Mouse (Mus musculus): ENCODE data around the gene Smap2.

GRCm38 (mm10) chr4:121031440-121031839 is 14.4 kb upstream of the Smap2 start:
- TF ChIP-seq CTCF (IDR thresholded peaks at IDR 0.05; ENCODE audit: control insufficient read depth, insufficient read depth, insufficient replicate concordance, low read depth, low read length) (no peak), POLR2A (IDR thresholded peaks at IDR 0.05; ENCODE audit: control insufficient read depth, low read depth, low read length) (no peak)
